Mouse (Mus musculus) heart, embryonic 14.5 days (tissue): ENCODE results near the gene Nos1ap. TPM values are rescaled to one million over a fixed set of nuclear protein-coding genes. Genes with fewer than 3 reads are reported as not detected.

ENCODE experiments used
- ATAC-seq: fragments of 200-750 bp; cut with Nextera tagmentation; 2 replicates; pipeline ENCODE4 v1.8.0; 2017; ENCODE audit warnings: low read depth, moderate TSS enrichment; ENCODE audit not compliant: insufficient number of reproducible peaks, insufficient read depth, low FRiP score
- H3K27ac ChIP-seq, 2 experiments: fragments of 200-500 bp in 1 of 2; fragments of 300-500 bp in 1 of 2; sonication (generic) in 1 of 2; replicated peaks in 1 of 2; 2 replicates each; pipeline ENCODE4 v1.5.1; 2012 to 2014; ENCODE audit warnings: low read depth in 2 of 2, low read length in 2 of 2, control low read depth in 1 of 2, mild to moderate bottlenecking in 1 of 2, mixed read lengths in 1 of 2; ENCODE audit not compliant: control insufficient read depth in 1 of 2, insufficient read depth in 1 of 2
- H3K27me3 ChIP-seq: fragments of 300-500 bp; sonication (generic); 2 replicates; pipeline ENCODE4 v1.6.1; 2014; ENCODE audit warnings: mild to moderate bottlenecking, low read length, control low read depth; ENCODE audit not compliant: control insufficient read depth, insufficient read depth
- H3K36me3 ChIP-seq: fragments of 300-500 bp; sonication (generic); 2 replicates; pipeline ENCODE4 v1.6.1; 2014; ENCODE audit warnings: mild to moderate bottlenecking, control low read depth, low read length, mixed read lengths; ENCODE audit not compliant: control insufficient read depth, insufficient read depth
- H3K4me1 ChIP-seq, 2 experiments: fragments of 200-500 bp in 1 of 2; fragments of 300-500 bp in 1 of 2; sonication (generic) in 1 of 2; 2 replicates each; pipeline ENCODE4 v1.6.1; 2012 to 2014; ENCODE audit warnings: low read length in 2 of 2, control low read depth in 1 of 2, mixed read lengths in 1 of 2; ENCODE audit not compliant: control insufficient read depth in 2 of 2, insufficient read depth in 2 of 2
- H3K4me2 ChIP-seq: fragments of 300-500 bp; sonication (generic); 2 replicates; pipeline ENCODE4 v1.6.1; 2014; ENCODE audit warnings: mild to moderate bottlenecking, low read length
- H3K4me3 ChIP-seq, 2 experiments: fragments of 200-500 bp in 1 of 2; fragments of 300-500 bp in 1 of 2; sonication (generic) in 1 of 2; 2 replicates each; pipeline ENCODE4 v1.5.1; 2012 to 2014; ENCODE audit warnings: low read length in 2 of 2, mild to moderate bottlenecking in 2 of 2, control low read depth in 1 of 2, low read depth in 1 of 2, moderate library complexity in 1 of 2; ENCODE audit not compliant: control insufficient read depth in 1 of 2, insufficient read depth in 1 of 2
- H3K9ac ChIP-seq: fragments of 300-500 bp; sonication (generic); 2 replicates; pipeline ENCODE4 v1.6.1; 2014; ENCODE audit warnings: mild to moderate bottlenecking, low read length
- H3K9me3 ChIP-seq: fragments of 300-500 bp; sonication (generic); 2 replicates; pipeline ENCODE4 v1.6.1; 2016; ENCODE audit warnings: low read length, control low read depth; ENCODE audit not compliant: control insufficient read depth
- WGBS: fragments of 180-500 bp; shearing (Covaris S2); extraction: QIAGEN DNeasy Blood & Tissue Kit; methylation state at CpG from one replicate; pipeline ENCODE4 v1.1.7; 2014; 5-methylcytosine and 5-hydroxymethylcytosine counted together
- polyA plus RNA-seq: library from polyadenylated mRNA; unstranded; fragments of >200 nt; fragmentation: Nextera tagmentation; extraction: Ambion mirVana; gene quantifications from 2 replicates; pipeline ENCODE4 v1.2.1, GENCODE M21; 2014

Gene Nos1ap
- polyA plus RNA-seq, 1 experiment from 2014 or later = 18.3 TPM

DNA sequence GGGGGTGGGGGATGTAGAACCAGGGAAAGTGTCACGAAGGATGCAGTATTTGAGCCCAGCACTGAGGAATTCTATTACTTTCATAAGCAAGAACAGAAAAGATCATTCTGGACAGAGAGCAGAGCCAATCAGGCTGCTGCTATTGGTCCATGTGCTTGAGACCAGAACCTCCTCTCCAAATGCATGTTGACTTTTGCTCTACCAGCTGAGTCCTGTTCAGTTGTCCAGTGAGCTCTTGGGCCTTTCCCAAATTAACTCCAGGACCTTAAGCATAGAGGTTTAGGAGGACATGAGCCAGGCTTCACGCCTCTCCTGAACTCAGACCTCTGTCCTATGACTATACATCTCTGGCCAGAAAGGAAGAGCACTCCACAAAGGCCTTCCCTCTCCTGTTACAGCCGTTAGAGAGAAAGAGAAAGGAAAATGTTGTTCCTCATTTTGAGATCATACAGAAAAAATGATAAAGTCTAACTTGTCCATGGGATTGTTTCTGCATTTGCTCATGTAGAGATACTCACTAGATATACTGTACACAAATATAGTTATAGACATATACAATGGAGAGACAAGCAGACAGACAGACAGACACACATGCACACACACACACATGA is 18.9 kb upstream of the Nos1ap start:
- no peak overlapping the region for H3K27ac ChIP-seq
- H3K9me3 ChIP-seq = no peaks in the 10 kb centered on the region
- H3K27me3 ChIP-seq = no peaks in the 10 kb centered on the region
- 78% methylated on average over 3 of the region's 3 CpGs for WGBS
- H3K9ac ChIP-seq = no peak overlapping the region
- no peak for ATAC-seq
- no peaks in the 10 kb centered on the region for H3K36me3 ChIP-seq
- no peak overlapping the region for H3K4me2 ChIP-seq
- H3K4me3 ChIP-seq = no peak overlapping the region
- H3K4me1 ChIP-seq = peaks cover 17 to 20% of the 10 kb centered on the region in 2 experiments

DNA sequence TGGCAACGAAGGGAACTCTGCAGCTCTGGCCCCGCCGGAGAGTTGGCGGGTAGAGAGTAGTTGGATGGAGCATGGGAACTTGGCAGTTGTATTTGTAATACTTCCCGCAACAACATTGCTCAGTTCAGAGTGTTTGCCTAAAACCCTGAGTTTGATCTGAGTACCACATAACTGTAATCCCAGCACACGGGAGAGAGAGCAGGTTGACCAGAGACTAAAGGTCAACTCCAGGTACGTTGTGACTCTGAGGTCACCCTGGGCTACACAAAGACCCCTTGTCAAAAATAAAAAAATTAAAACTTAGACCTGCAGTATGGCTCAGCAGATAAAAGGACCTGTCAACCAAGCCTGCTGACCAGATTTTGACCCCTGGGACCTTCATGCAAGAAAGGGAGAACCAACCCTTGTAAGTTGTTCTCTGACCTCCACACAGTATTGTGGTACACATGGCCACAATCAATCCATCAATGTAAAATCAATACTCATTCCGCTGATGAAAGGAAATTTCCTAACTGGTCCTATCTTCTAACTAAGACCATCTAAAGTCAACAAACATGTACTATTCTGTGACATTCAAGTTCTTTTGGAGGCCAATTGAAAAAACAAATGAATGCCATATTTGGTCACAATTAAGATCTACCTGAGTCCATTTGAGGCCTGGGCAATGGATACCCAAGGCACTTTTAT is 17.7 kb upstream of the Nos1ap start:
- Histone ChIP-seq H3K4me2 (no peak overlapping the region), H3K9me3 (no peaks in the 10 kb centered on the region), H3K36me3 (no peaks in the 10 kb centered on the region), H3K9ac (no peak overlapping the region), H3K27ac (no peak overlapping the region), H3K4me3 (no peak overlapping the region), H3K27me3 (no peaks in the 10 kb centered on the region), H3K4me1 (peaks cover 17 to 22% of the 10 kb centered on the region in 2 experiments)
- WGBS = 92% methylated on average over 8 of the region's 8 CpGs
- no peak for ATAC-seq

DNA sequence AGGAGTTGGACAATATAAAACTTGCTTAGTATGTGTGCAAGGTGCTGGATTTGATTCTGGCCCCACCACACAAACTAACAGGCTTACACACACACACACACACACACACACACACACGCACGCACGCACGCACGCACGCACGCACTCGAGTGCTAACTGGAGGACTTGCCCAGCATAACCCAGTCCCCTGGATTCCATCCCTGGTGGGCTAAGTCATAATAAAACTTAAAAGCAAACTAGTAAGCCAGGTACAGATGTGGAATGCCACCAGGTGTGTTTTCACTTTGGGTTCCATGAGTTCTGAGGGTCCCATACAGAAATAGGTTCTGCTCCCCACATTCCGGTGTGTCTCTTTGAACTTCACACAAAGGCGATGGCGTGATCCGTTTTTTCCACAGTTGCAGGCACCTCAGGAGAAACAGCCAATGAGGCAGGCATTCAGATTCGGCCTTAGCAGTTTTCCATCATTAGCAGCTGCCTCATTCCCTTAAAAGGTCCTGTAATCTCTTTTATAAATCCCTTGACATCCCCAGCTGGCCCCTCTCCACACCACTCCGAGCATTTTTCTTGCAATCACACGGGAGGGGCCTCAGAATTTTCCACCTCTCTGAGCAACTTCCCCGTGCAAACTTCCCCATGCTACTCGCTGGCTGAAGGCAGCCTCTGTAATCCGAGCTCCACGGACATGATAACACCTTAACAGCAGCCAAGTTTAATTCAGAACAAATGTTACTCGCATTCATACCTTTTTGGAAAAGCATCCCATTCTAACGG is 15.8 kb upstream of the Nos1ap start:
- peak overlapping the region; percentile 25; the same call in 1 of the 2 replicates for H3K4me2 ChIP-seq
- no peak overlapping the region for H3K4me3 ChIP-seq
- H3K36me3 ChIP-seq = no peaks in the 10 kb centered on the region
- H3K27ac ChIP-seq = peak overlapping the region; percentile 45 to 66
- H3K9ac ChIP-seq = no peak overlapping the region
- no peaks in the 10 kb centered on the region for H3K9me3 ChIP-seq
- ATAC-seq = peak; percentile 65
- 31% methylated on average over 21 of the region's 21 CpGs for WGBS
- no peaks in the 10 kb centered on the region for H3K27me3 ChIP-seq
- peaks cover 17 to 22% of the 10 kb centered on the region in 2 experiments for H3K4me1 ChIP-seq

DNA sequence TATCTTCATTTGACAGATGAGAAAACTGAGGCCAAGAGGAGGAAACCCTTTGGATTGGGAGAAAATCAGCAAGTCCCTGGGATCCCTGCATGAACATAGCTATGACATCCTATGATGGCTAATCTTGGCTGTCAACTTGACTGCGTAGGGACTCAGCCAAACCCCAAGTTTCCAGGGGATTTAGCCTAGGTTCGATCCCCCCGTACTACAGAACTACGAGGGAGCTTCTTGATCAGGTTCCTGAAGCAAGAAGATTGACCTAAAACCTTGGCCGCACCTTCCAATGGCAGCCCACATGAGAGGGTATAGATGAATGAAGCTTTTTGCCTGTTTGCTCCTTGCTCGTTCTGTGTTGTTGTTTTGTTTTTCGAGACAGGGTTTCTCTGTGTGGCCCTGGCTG is 4.9 kb upstream of the Nos1ap start:
- no peak for ATAC-seq
- Histone ChIP-seq H3K4me3 (no peak overlapping the region), H3K27ac (no peak overlapping the region), H3K9me3 (0 out of 2 replicates have a peak, but pooled peaks cover 2% of the 10 kb centered on the region), H3K36me3 (no peaks in the 10 kb centered on the region), H3K4me2 (no peak overlapping the region), H3K4me1 (no peaks in the 10 kb centered on the region), H3K9ac (no peak overlapping the region), H3K27me3 (no peaks in the 10 kb centered on the region)
- WGBS = 93% methylated on average over 7 of the region's 7 CpGs

DNA sequence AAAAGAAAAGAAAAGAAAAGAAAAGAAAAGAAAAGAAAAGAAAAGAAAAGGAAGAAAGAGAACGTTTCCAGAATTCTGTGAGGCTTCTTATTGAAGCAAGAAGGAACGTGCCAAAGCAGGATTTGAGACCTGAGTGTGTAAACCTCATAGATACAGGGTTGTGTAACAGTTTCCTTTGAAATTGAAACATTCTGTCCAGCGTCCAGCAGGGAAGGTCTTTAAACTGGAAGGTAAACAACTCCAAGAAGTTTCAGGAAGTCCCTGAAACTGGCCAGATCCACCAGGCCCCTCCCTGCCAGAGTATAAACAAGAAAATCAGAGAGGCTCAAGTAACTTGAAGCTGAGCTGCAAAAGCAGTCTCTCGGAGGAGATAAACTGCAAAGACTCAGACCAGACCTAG is 870 bp upstream of the Nos1ap start:
- Histone ChIP-seq H3K27me3 (no peaks in the 10 kb centered on the region), H3K4me1 (peaks cover 2 to 21% of the 10 kb centered on the region in 2 experiments; a peak in 3 of 4 replicates), H3K9ac (no peak overlapping the region), H3K36me3 (peaks cover 3% of the 10 kb centered on the region), H3K4me3 (no peak overlapping the region), H3K27ac (no peak overlapping the region), H3K9me3 (peaks cover 4% of the 10 kb centered on the region), H3K4me2 (no peak overlapping the region)
- ATAC-seq = no peak
- 55% methylated on average over 4 of the region's 4 CpGs for WGBS

GRCm38 (mm10) chr1:170590041-170590360 is 340 bp upstream of the Nos1ap start:
- no peaks in the 10 kb centered on the region for H3K27me3 ChIP-seq
- H3K27ac ChIP-seq = peak overlapping the region; percentile 11 to 63; a peak in 2 of 4 replicates
- peaks cover 2 to 21% of the 10 kb centered on the region in 2 experiments; a peak in 3 of 4 replicates for H3K4me1 ChIP-seq
- H3K9ac ChIP-seq = peak overlapping the region; percentile 95
- 5% methylated on average over 11 of the region's 11 CpGs for WGBS
- ATAC-seq = no peak
- peak overlapping the region; percentile 77 to 79 for H3K4me3 ChIP-seq
- peaks cover 9% of the 10 kb centered on the region for H3K9me3 ChIP-seq
- peaks cover 8% of the 10 kb centered on the region for H3K36me3 ChIP-seq
- H3K4me2 ChIP-seq = peak overlapping the region; percentile 93

- H3K4me2 ChIP-seq = peak overlapping the region; percentile 93
- WGBS = 10% methylated on average over 8 of the region's 8 CpGs
- H3K27me3 ChIP-seq = no peaks in the 10 kb centered on the region
- peaks cover 9% of the 10 kb centered on the region for H3K9me3 ChIP-seq
- H3K36me3 ChIP-seq = peaks cover 12% of the 10 kb centered on the region
- peak overlapping the region; percentile 95 for H3K9ac ChIP-seq
- H3K27ac ChIP-seq = peak overlapping the region in 1 of 2 experiments; percentile 63; a peak in 2 of 4 replicates
- no peak for ATAC-seq
- peaks cover 2 to 21% of the 10 kb centered on the region in 2 experiments; a peak in 3 of 4 replicates for H3K4me1 ChIP-seq
- peak overlapping the region; percentile 77 to 79 for H3K4me3 ChIP-seq
These were observed 812 bp downstream of the Nos1ap start for GRCm38 (mm10) chr1:170588879-170589218.
